Mouse (Mus musculus): ENCODE results near the gene St6galnac3. TPM values are rescaled to one million over a fixed set of nuclear protein-coding genes. Genes with fewer than 3 reads are reported as not detected.

Gene St6galnac3
- polyA plus RNA-seq, 1 experiment from 2014 or later, result 48.6 TPM

GRCm38 (mm10) chr3:153715646-153716045, 9.3 kb downstream of the St6galnac3 start:
- peaks cover 37% of the 10 kb centered on the region for H3K4me1 ChIP-seq
- H3K9ac ChIP-seq, result no peak overlapping the region
- no peak overlapping the region for H3K4me3 ChIP-seq (replicated peaks)
- no peaks in the 10 kb centered on the region for H3K27me3 ChIP-seq
- WGBS, result 32% methylated on average over 7 of the region's 7 CpGs
- no peak for ATAC-seq (ENCODE audit: insufficient number of reproducible peaks, low FRiP score, low TSS enrichment, low read depth)
- H3K36me3 ChIP-seq, result no peaks in the 10 kb centered on the region
- H3K9me3 ChIP-seq (replicated peaks), result no peaks in the 10 kb centered on the region; the same call in 1 of the 2 replicates
- H3K4me2 ChIP-seq (replicated peaks), result no peak overlapping the region
- 0 out of 2 replicates have a peak overlapping the region, but pooled peaks have one; percentile 7 for H3K27ac ChIP-seq (replicated peaks)

DNA sequence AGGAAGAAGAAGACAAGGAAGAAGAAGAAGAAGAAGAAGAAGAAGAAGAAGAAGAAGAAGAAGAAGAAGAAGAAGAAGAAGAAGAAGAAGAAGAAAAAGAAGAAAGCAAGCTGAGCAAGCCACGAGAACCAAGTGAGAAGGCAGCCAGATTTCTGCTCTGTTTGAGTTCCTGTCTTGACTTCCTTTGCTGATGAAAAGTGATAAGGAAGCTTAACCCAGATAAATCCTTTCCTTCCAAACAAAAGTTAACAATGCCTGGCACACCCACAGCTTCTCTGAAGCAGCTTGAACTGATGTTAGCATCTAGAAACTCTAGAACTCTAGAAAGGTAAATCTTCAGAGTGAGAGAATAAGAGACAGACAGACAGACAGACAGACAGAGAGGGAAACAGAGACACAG, 14.4 kb downstream of the St6galnac3 start:
- Histone ChIP-seq H3K36me3 (no peaks in the 10 kb centered on the region), H3K9me3 (replicated peaks) (no peaks in the 10 kb centered on the region; the same call in 1 of the 2 replicates), H3K27ac (replicated peaks) (no peak overlapping the region), H3K9ac (no peak overlapping the region), H3K4me3 (replicated peaks) (no peak overlapping the region), H3K4me1 (peaks cover 10% of the 10 kb centered on the region), H3K27me3 (no peaks in the 10 kb centered on the region), H3K4me2 (replicated peaks) (no peak overlapping the region)
- no peak for ATAC-seq (ENCODE audit: insufficient number of reproducible peaks, low FRiP score, low TSS enrichment, low read depth)
- 68% methylated on average over 1 of the region's 1 CpGs for WGBS

GRCm38 (mm10) chr3:153707687-153708086, 17.3 kb downstream of the St6galnac3 start:
- no peak overlapping the region for H3K4me3 ChIP-seq (replicated peaks)
- H3K36me3 ChIP-seq, result no peaks in the 10 kb centered on the region
- ATAC-seq (ENCODE audit: insufficient number of reproducible peaks, low FRiP score, low TSS enrichment, low read depth), result no peak
- no peak overlapping the region for H3K27ac ChIP-seq (replicated peaks)
- H3K9me3 ChIP-seq (replicated peaks), result no peaks in the 10 kb centered on the region
- H3K4me1 ChIP-seq, result peaks cover 4% of the 10 kb centered on the region
- WGBS, result 75% methylated on average over 6 of the region's 6 CpGs
- no peak overlapping the region for H3K4me2 ChIP-seq (replicated peaks)
- H3K27me3 ChIP-seq, result no peaks in the 10 kb centered on the region
- H3K9ac ChIP-seq, result no peak overlapping the region

DNA sequence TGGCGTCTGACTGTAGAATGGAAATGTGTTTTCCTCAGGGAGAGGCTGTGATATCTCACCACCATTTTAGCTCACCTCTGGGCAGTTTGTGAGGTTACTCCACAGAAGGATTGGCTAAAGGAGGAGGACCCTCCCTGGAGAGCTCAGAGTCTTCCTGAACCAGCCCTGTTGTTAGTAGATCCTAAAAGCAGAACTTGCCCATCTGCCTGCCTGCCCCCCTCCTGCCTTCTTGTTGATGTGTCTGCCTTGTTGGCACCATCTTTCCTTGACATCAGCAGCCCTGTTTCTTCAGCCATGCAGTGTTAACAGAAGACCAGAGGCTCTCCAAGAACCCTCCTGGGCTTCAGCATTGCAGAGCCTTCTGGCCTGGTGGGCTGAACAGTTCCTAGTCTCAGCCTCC, 18.1 kb downstream of the St6galnac3 start:
- H3K4me1 ChIP-seq, result peaks cover 12% of the 10 kb centered on the region
- no peak overlapping the region for H3K27ac ChIP-seq (replicated peaks)
- no peak overlapping the region for H3K4me3 ChIP-seq (replicated peaks)
- H3K36me3 ChIP-seq, result no peaks in the 10 kb centered on the region
- H3K9ac ChIP-seq, result no peak overlapping the region
- no peak overlapping the region for H3K4me2 ChIP-seq (replicated peaks)
- 69% methylated on average over 1 of the region's 1 CpGs for WGBS
- no peak for ATAC-seq (ENCODE audit: insufficient number of reproducible peaks, low FRiP score, low TSS enrichment, low read depth)
- H3K27me3 ChIP-seq, result no peaks in the 10 kb centered on the region
- H3K9me3 ChIP-seq (replicated peaks), result no peaks in the 10 kb centered on the region

DNA sequence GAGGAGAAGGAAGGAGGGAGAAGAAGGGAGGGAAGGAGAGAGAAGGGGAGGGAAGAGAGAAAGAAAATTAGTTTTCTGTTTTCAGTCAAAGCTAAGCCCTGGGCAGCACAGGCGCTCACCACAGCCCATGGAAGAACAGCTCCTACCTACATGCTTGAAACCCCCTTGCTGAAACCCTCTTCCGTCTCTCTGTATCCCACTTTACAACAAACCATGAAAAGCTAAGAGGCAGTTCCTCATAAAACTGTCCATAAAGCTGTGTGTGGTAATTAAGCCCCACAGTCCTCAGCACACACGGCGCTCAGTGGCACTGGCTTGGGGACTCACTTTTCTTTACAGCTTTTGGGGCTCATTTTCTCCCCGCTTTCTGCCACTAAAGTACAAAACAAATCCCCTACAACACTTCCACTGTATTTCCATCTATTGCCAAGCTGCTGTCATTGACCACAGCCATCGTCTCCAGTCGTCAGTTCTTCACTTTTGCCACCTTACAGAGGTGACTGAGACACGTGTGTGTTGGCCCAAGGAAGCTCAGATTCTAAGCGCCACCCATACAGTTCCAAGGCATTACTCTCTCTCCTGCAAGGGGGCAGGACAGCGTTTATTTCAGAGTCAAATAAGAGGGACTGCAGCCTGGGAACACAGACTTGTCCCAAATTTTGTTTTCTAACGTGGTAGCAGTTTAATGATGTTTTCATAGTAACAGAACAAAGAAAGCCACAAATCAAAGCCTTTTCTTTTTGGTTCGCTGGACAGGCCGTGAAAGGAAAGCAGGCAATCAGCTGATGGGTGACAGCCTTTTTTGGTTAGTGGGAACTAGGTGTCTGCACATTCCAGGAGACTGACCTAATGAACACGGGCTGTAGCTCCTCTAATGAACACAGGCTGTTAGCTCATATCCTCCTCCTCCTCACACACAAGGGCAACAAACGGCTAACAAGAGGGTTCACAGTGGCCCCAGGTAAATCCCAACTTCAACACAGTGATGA, 22.9 kb downstream of the St6galnac3 start:
- 44% methylated on average over 15 of the region's 15 CpGs for WGBS
- Histone ChIP-seq H3K9me3 (replicated peaks) (no peaks in the 10 kb centered on the region), H3K27ac (replicated peaks) (no peak overlapping the region), H3K36me3 (no peaks in the 10 kb centered on the region), H3K27me3 (no peaks in the 10 kb centered on the region), H3K4me1 (peaks cover 30% of the 10 kb centered on the region), H3K4me2 (replicated peaks) (no peak overlapping the region), H3K9ac (no peak overlapping the region), H3K4me3 (replicated peaks) (no peak overlapping the region)
- no peak for ATAC-seq (ENCODE audit: insufficient number of reproducible peaks, low FRiP score, low TSS enrichment, low read depth)

DNA sequence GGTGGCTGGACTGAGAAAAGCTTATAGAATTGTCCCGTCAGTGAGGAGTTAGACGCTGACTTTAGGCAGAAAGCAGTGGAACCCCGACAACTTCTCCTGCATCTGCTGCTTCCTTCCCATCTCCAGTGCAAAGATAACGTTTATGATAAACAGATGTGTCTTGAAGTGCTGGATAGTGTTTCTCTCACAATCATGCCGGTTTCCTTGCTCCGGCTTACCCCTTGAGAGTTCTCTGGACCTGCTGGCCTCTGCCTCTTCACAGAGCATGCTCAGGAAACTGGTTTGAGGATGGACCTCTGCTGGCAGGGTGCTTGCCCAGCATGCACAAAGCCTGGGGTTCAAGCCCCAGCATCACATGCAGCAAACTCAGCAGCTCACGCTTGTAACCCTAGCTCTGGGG, 23.8 kb downstream of the St6galnac3 start:
- WGBS, result 46% methylated on average over 7 of the region's 7 CpGs
- H3K27ac ChIP-seq (replicated peaks), result no peak overlapping the region
- H3K4me3 ChIP-seq (replicated peaks), result no peak overlapping the region
- peaks cover 30% of the 10 kb centered on the region for H3K4me1 ChIP-seq
- ATAC-seq (ENCODE audit: insufficient number of reproducible peaks, low FRiP score, low TSS enrichment, low read depth), result no peak
- H3K9me3 ChIP-seq (replicated peaks), result no peaks in the 10 kb centered on the region
- H3K9ac ChIP-seq, result no peak overlapping the region
- no peaks in the 10 kb centered on the region for H3K36me3 ChIP-seq
- no peaks in the 10 kb centered on the region for H3K27me3 ChIP-seq
- no peak overlapping the region for H3K4me2 ChIP-seq (replicated peaks)

GRCm38 (mm10) chr3:153699086-153699485, 25.9 kb downstream of the St6galnac3 start:
- Histone ChIP-seq H3K4me3 (replicated peaks) (no peak overlapping the region), H3K27ac (replicated peaks) (no peak overlapping the region), H3K9ac (no peak overlapping the region), H3K27me3 (no peaks in the 10 kb centered on the region), H3K4me2 (replicated peaks) (no peak overlapping the region), H3K36me3 (no peaks in the 10 kb centered on the region), H3K4me1 (peaks cover 30% of the 10 kb centered on the region), H3K9me3 (replicated peaks) (no peaks in the 10 kb centered on the region)
- WGBS, result 75% methylated on average over 8 of the region's 8 CpGs
- no peak for ATAC-seq (ENCODE audit: insufficient number of reproducible peaks, low FRiP score, low TSS enrichment, low read depth)

DNA sequence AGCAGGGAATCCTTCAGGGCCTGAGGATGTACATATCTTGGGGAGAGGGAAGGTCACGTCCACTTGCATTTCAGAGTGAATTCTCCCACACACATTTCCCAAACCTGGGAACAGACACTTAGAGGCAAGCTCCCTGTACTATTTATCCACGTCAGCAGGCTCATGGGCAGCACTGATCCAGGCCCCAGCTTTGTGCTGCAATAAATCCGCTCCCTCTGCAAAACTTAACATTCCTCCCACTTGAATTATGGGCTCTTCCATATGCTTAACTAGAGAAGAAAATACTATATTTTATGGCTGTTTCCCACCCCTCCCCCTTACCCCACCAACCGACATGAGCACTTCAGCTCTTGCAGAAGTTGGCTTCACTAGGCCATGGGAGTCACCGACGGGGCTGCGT, 32.0 kb downstream of the St6galnac3 start:
- Histone ChIP-seq H3K36me3 (no peaks in the 10 kb centered on the region), H3K9me3 (replicated peaks) (no peaks in the 10 kb centered on the region), H3K27me3 (no peaks in the 10 kb centered on the region), H3K27ac (replicated peaks) (0 out of 2 replicates have a peak overlapping the region, but pooled peaks have one; percentile 44), H3K9ac (no peak overlapping the region), H3K4me1 (peaks cover 36% of the 10 kb centered on the region), H3K4me2 (replicated peaks) (no peak overlapping the region), H3K4me3 (replicated peaks) (no peak overlapping the region)
- no peak for ATAC-seq (ENCODE audit: insufficient number of reproducible peaks, low FRiP score, low TSS enrichment, low read depth)
- WGBS, result 56% methylated on average over 7 of the region's 7 CpGs

DNA sequence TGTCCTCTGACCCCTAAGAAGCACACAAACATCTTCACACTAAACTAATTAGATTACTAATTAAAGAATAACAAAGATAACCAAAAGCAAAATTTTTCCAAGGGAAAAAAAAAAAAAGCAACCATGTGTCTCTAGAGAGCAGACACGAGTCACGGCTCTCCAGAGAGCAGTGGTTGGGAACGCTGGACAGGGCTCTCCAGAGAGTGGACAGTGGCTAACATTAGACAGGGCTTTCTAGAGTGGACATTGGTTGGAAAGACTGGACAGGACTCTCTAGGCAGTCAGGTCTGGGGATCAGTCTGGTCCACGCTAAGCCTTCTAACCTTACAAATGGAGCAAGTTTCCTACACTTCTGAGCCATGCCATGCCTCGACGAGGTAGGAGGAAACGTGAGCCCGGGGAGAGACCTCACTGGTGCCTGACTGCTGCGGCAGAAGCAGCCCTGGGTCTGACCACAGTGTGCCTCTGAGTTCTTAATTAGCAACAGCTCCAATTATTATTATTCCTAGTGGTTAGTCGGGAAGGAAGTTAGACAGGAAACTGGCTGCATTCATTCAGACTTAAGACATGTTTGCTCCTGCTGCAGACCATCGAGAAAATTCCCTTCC, 32.7 kb downstream of the St6galnac3 start:
- H3K36me3 ChIP-seq, result no peaks in the 10 kb centered on the region
- H3K4me2 ChIP-seq (replicated peaks), result no peak overlapping the region
- peaks cover 30% of the 10 kb centered on the region for H3K4me1 ChIP-seq
- no peak for ATAC-seq (ENCODE audit: insufficient number of reproducible peaks, low FRiP score, low TSS enrichment, low read depth)
- no peaks in the 10 kb centered on the region for H3K9me3 ChIP-seq (replicated peaks)
- 0 out of 2 replicates have a peak overlapping the region, but pooled peaks have one; percentile 44 for H3K27ac ChIP-seq (replicated peaks)
- WGBS, result 30% methylated on average over 11 of the region's 11 CpGs
- H3K9ac ChIP-seq, result no peak overlapping the region
- H3K27me3 ChIP-seq, result no peaks in the 10 kb centered on the region
- H3K4me3 ChIP-seq (replicated peaks), result no peak overlapping the region

DNA sequence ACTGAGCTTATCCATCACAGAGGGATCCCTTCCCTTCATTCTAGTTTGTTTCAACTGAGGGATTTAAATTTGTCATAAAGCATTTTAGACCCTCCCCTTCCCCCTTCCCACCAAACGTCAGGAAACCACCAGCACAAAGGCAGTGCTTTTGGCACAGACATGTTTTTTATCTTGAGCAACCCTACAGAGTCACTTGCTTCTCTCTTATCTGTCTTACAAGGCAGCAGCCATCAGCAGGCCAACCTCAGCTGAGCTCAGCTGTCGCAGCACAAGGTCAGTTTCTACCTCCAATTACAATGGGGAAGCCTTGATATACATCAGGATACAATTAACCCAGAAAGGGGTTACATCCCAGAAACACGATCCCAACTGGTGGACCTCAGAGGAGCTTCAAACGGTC, 33.4 kb downstream of the St6galnac3 start:
- no peaks in the 10 kb centered on the region for H3K27me3 ChIP-seq
- no peaks in the 10 kb centered on the region for H3K9me3 ChIP-seq (replicated peaks)
- no peak overlapping the region for H3K4me3 ChIP-seq (replicated peaks)
- no peak overlapping the region for H3K27ac ChIP-seq (replicated peaks)
- H3K4me1 ChIP-seq, result peaks cover 28% of the 10 kb centered on the region
- no peak overlapping the region for H3K9ac ChIP-seq
- no peak for ATAC-seq (ENCODE audit: insufficient number of reproducible peaks, low FRiP score, low TSS enrichment, low read depth)
- 26% methylated on average over 4 of the region's 4 CpGs for WGBS
- no peak overlapping the region for H3K4me2 ChIP-seq (replicated peaks)
- no peaks in the 10 kb centered on the region for H3K36me3 ChIP-seq

DNA sequence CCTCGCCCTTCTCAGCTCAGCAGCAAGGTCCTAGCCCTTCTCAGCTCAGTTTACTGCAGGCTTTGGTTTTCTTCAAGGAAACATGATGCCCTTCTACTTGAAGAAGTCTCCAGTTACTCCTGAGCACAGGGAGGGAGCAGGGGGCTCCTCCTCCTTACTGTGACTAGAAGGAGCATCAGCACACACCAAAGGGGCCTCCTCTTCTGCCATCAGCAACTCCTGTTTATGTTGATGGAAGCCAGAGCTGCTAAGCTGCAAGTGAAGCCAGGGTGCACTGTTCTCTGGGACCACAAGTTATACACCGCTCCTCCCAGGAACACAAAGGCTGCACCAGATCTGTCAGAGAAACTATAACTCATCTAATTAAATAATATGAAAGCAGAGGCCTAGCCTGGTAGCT, 34.4 kb downstream of the St6galnac3 start:
- no peak overlapping the region for H3K9ac ChIP-seq
- no peak for ATAC-seq (ENCODE audit: insufficient number of reproducible peaks, low FRiP score, low TSS enrichment, low read depth)
- peaks cover 28% of the 10 kb centered on the region for H3K4me1 ChIP-seq
- H3K9me3 ChIP-seq (replicated peaks), result no peaks in the 10 kb centered on the region
- no peaks in the 10 kb centered on the region for H3K36me3 ChIP-seq
- no peaks in the 10 kb centered on the region for H3K27me3 ChIP-seq
- H3K4me2 ChIP-seq (replicated peaks), result no peak overlapping the region
- H3K4me3 ChIP-seq (replicated peaks), result no peak overlapping the region
- WGBS, result 48% methylated on average over 2 of the region's 2 CpGs
- peak overlapping the region; percentile 66 for H3K27ac ChIP-seq (replicated peaks)

Data from embryonic facial prominence, embryonic 15.5 days (tissue).